Mouse (Mus musculus) cerebellum, adult 11-12 months (tissue): Measurements from ENCODE around the gene Tulp2.
"Not testable (repeated sequence)": the region's sequence is repeated elsewhere in the genome, so short reads cannot be mapped to it uniquely, and the experiment has no call there.

Experiments
- DNase-seq: peaks from one replicate; pipeline ENCODE4 v3.0.0; 2022

Tulp2 gene

DNA sequence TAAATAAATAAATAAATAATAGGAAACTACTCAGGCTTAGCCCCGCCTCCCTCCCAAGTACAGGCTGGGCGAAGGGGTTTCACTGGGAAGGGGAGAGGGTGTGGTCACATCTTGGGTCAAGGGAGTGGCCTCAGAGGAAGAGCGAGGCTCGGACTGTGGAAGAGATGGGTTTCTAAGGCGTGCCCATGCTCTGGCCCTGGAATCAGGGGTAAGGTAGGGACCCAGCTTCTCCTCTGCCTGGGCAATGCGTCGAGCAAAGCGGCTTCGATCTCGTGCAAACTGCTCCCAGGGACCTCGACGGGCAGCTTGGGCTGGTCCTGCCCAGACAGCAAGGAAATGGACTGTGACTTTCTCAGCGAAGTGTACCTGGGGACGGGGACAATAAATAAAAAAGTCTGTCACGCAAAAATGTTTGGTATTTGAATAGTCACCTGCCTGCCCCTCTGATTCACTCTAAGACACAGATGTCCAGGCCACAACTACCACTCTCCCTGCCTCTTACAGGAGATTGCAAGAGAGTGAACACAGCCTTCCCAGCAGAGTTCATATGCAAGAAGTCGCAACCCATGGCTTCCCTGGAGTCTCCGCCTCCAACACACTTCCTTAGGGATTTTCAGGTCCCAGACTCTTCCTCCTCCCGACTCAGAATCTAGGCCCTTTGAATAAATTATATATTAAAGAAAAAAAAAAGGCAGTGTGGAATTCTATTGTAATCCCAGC is 41.4 kb downstream of the Tulp2 start:
- DNase-seq, result peak; percentile 58

DNA sequence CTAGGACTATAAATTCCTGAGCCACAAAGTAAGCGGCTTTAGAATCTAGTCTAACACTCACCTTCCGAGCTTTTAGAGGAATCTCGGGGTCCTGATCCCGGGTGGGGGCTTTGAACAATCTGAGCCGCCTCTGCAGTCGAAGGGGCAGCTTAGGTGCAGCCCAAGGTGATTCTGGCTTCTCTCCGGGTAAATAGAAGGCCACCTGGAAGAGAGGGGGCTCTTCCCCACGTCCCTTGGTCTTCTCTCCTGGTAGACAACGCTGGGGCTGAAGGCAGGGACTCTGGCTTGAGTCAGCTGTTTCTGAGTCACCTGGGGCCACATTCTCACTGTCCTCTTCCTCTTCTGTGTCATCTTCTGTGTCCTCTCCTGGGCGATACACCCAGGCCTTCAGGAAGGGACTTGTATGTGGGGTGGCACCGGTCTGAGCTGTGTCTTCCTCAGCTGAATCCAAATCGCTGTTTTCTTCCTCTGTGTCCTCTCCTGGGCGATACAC is 42.0 kb downstream of the Tulp2 start:
- DNase-seq, result no peak

DNA sequence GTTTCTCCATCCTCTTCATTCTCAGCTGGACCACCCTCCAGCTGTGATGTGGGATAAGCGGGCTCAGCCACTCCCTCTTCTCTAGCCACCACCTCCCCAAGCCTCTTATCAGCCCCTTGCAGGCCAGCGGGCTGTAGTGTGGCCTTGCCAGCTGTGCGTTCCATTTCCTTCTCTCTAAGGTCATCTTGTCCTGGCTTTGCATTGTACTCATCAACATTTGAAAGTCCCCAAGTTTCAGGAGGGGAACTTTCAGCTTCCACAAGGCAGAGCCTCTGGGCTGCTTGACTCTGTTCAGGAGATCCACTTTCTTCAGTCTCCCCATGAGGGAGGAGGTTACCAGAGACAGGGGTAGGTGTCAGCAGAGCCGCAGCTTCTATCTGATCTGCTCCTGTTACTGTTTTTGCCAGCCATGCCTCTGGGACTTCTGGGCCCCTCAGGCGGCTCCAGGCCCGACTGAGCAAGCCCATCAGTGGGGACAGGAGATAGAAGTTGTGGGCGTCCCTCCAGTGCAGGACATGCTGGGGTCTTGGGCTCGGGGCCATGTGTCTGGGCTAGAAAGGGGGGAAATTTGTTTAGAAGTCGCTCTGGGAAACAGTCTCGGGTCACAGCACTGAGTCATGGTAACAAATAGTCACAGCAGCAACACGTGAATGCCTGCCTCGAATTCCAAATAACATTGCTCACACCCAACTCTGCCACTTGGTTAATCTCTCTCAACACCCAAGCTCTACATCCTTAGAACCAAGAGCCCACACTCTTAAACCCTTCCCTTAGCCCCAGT is 43.4 kb downstream of the Tulp2 start:
- DNase-seq, result peak; percentile 65

DNA sequence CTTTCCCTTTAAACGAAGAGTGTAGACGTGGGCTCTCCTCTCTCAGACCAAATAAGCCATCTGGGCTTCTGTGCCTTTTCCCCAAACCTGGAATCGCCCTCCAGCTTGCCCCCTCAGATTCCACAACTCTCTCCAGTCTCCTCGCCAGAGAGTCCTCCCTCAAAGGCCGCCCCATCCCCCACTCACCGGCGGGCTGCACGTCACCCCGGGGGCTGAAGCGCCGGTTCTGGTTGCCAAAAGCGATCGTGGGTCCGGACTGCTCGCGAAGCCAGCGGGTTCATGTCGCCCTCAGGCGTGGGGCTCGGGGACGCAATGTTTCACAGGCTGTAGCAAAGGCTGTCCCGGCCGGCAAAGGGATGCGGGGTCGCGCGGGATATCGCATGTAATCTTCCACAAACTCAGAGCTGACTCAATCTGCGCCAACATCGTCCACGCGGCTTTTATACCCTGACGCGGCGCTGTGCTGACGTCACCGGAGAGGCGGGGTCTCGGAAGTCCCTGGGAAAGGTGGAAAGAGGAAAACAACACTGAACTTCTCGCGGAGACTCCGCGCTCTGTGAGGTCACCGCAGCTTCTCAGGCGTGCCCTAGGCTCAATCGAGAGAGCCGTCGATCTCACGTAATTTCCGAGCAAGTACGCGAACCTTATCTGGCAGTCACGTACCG is 44.3 kb downstream of the Tulp2 start, which contains the start of the genes Ppp1r15a and Plekha4:
Gene Ppp1r15a, minus strand, starts transcription at position 460 of the 665 bp plus-strand sequence.
Gene Plekha4, plus strand, starts transcription at position 522 of the 665 bp plus-strand sequence.
- peak; percentile 94 for DNase-seq

DNA sequence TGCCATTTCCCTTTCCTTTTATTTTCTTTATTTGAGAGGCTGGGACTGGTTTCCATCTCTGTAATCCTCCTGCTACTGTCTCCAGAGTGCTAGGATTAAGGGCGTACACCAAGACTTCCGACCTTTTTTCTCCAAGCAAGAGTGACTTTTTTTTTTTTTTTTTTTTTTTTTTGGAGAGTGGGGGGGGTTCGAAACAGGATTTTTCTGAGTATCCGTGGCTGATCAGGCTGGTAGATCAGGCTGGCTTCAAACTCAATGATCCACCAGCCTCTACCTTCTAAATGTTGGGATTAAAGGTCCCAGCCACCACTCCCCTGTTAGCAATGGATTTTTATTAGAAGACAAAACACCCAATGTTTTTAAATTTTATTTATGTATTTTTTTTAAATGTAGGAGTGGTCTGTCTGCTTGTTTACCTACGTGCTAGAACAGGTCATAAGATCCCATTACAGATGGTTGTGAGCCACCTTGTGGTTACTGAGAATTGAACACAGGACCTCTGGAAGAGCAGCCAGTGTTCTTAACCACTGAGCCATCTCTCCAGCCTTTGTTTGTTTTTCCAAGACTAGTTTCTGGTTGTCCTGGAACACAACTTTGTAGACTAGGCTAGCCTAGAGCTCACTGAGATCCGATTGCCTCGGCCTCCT is 44.9 kb downstream of the Tulp2 start:
- no peak for DNase-seq

DNA sequence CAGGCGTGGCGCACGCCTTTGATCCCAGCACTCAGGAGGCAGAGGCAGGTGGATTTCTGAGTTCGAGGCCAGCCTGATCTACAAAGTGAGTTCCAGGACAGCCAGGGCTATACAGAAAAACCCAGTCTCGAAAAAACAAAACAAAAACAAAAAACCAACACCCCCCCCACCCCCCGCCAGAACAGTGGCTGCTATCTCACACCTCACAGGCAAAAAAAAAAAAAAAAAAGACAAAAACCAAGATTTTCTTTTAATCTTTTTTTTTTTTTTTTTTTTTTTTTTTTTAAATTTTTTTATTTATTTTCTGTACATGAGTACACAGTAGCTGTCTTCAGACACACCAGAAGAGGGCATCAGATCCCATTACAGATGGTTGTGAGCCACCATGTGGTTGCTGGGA is 45.5 kb downstream of the Tulp2 start:
- not testable (repeated sequence) for DNase-seq

DNA sequence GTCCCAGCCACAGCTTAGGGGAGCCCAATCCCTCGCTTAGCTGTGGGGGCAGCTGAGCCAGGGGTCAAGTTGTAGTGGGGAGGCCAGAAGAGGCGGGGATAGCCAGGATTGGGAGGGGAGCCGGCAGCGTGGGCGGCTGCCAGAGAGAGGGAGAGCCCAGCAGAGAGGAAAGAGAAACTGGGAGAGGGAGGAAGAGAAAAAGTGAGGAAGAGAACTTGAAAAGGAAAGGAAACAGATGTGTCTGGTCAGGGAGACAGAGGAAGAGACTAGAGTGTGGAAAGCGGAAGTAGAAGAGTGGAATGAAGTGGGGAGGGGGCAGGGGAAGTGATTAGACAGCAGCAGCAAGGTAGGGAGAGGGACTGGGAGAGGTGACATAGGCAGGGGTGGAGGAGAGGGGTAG is 47.8 kb downstream of the Tulp2 start:
- DNase-seq, result no peak

DNA sequence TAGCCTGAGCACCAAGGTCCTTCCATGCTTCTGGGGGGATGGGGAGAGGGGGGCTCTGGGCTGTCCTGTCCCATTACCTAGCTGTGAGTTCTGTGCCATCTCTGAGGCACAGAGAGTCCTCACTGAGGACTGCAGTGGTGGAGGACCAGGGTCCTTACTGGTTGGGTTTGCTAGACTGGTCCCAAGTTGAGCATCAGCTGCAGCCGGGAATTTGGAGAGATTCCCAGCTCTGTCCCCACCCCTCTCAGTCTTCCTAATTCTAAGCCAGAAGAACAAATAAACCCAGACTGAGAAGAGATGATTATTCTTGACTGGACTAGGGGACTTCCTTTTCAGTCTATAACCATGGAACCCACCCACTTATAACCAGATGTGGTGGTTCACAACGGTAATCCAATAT is 49.0 kb downstream of the Tulp2 start:
- no peak for DNase-seq

DNA sequence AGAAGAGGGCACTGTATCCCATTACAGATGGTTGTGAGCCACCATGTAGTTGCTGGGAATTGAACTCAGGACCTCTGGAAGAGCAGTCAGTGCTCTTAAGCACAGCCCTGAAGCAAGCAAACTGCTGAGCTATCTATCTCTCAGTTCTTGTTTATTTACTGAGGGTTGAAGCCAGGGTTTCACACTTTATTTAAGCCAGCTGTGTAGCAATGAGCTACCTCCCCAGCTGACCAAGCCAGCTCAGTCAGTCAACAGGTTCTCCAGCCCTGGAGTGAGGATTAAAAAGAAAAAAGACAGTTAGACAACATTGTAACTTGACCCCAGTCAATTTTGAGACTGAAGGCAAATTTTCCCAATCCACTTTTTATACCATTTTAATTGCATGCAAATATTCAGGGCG is 54.0 kb downstream of the Tulp2 start:
- no peak for DNase-seq

DNA sequence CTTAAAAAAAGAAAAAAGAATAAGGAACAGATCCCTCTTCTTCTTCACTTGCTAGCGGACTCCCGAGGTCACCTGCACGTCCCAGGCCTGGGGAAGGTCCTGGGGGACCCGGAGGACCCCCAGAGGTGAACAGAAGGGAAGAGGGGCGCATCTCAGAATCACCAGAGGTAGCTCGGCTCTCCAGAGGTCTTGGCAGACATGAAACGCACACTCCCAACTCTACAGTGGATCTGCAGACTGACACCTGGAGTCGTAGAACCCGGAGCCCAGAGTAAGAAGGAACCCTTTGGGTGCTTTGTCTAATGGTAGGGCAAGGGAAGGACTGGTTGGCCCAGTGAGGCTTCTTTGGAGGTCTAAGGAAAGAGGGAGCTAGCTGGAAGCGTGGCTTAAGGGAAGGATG is 55.9 kb downstream of the Tulp2 start:
- DNase-seq, result peak; percentile 57

DNA sequence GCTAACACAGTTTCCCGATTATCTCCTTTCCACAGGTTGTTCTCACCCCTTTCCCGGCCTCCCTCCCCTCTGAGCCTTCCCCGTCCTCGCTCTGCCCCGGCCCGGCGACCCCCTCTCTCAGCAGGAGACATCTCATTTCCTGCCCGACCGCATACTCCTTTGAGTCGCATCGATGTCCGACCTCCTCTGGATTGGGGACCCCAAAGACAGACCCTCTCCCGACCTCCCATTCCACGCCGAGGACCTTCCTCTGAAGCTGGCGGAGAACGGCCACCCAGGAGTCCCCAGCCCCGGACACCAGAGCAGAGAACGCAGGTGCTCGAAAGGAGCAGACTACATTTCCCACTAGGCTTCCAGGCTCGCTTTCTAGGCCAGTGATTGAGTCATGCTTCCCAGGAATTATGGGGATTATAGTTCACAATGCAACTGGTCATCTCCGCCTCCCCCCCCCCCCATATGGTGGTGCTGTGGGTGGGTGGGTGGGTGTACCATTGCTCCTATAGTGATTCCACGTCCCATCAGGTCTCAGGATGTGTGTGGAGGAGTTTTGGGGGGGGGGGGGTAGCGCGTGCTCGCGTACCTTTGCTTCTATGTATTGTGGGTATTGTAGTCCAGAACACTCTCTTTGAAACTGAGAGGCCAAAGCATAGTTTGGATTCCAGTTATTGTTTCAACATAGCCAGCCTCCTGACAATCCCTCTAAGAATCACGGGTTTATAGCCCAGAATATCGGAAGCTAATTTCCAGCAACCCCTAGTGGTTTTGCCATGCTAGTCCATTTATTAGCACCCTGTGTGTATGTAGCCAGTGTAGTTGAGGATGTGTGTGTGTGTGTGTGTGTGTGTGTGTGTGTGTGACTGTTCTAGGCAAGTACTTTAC is 56.7 kb downstream of the Tulp2 start:
- peak; percentile 73 for DNase-seq

DNA sequence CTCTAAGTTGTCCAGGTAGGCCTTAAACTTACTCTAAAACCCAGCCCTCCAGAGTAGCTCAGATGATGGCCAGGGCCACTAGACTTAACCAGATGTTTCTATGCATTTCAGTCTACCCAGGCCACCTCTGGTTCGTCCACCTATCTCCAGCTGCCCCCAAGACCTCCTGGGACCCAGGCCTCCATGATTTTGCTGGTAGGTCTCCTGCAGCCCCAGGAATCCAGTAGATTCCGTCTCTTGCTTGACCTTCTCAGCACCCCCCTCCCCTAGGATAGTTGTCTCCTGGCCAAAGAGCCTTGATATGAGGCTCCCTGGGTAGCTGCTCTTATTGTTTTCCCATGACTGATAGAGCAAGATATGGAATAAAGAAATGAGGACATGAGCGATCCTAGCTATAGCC is 57.4 kb downstream of the Tulp2 start:
- DNase-seq, result peak; percentile 53

DNA sequence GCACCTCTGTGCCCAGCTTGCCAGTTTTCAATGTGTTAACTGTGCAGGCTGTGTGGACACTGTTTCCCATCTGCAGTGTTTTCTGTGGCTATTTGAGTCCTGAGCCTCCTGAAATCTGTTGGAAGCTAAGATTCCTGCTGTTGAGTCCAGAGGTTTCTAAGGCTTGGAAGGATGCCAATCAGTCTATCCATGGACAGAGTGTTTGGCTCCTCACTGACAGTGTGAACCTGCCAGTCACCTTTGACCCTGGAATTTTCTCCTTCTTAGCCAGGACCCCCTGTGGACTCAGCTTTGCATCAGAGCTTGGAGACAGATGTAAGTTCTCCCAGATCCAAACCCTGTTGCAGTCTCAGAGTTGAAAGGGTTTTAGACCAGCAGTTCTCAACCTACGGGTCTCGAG is 58.5 kb downstream of the Tulp2 start:
- no peak for DNase-seq

DNA sequence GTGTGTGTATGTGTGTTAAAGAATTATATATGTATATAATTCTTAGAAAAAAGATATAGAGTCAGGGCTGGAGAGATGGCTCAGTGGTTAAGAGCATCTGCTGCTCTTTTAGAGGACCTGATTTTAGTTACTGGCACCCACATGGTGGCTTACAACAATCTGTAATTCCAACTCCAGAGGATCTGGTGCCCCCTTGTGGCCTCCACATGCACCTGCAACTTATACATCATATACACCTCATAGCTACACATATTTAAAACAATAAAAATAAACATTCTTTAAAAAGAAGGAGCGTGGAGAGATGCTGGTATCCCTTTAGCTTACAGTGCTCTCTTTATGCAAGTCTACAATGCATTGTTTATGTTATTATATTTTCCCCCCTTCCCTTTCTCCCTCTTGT is 62.8 kb downstream of the Tulp2 start:
- no peak for DNase-seq

DNA sequence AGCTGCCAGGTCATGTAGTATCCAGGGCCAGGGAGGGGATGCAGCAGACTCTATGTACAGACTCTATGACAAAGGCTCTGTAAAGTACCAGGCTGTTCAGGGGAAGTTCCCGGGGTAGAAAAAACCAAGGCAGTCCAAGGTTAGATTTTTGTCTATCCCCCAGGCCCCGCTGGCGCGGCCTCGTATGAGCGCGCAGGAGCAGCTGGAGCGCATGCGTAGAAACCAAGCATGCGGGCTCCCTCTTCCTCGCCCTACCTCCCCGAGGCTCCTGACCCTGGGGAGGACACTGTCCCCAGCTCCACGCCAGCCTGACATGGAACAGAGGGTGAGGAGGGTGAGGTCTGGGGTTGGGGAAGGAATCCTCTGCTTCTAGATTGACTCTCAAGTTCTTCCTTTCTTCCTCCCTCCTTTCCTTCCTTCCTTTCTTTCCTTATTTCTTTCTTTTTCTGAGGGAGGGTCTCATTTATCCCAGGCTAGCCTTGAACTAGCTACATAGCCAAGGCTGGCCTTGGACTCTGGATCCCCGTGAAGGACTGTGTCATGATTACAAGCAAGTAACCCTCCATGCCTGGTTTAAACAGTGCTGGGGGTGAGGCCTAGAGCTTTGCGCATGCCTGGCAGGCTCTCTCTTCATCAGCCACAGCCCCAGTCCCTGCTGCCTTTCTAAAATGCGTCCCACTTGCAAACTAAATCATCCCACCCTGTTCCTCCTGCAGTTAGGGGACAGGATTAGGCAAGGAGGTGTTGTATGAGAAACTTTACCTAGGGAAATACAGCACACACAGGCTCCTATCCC is 68.2 kb downstream of the Tulp2 start:
- DNase-seq, result no peak

DNA sequence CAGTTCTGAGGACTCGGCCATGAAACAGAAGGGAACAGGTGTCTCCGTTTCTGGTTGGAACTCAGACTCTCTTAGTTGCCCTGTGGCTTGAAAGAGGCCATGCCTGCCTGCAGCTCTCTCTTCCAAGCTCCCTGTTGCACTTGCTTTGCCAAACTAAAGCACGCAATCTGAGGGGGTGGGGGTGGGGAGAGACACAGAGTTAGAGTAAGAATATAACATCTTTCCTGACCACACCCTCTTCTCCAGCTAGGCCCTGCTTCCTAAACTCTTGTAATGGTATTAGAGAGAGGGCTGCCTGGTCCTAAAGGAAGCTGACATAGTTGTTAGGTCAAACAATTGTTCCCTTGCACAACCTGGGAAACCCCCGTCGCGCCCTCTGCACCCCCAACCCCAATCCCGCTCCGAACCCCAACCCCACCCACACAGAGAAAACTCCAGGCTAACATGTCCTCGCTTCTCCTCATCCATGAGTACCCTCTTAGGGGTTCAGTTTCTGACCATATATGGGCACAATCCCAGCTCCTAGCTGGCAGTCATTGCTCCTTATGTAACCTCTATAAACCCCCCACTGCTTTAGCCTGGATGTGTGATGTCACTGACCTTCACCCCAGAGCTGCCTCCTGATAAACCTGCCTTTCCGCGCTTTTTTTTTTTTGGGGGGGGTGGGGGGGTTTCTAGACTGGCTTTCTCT is 69.3 kb downstream of the Tulp2 start:
- DNase-seq, result no peak

DNA sequence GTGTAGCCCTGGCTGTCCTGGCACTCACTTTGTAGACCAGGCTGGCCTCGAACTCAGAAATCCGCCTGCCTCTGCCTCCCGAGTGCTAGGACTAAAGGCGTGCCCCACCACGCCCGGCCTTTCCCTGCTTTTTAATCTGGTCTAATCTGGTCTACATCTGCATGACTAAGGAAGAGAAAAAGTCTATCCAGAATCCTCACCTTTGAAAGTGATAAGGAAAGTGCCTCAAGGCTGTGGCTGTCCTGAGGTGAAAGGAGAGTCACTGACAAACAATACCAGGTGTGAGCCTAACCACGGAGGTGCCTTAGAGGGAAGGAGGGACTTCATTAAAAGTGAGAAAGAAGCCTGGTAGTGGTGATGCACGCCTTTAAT is 69.8 kb downstream of the Tulp2 start:
- DNase-seq, result no peak

DNA sequence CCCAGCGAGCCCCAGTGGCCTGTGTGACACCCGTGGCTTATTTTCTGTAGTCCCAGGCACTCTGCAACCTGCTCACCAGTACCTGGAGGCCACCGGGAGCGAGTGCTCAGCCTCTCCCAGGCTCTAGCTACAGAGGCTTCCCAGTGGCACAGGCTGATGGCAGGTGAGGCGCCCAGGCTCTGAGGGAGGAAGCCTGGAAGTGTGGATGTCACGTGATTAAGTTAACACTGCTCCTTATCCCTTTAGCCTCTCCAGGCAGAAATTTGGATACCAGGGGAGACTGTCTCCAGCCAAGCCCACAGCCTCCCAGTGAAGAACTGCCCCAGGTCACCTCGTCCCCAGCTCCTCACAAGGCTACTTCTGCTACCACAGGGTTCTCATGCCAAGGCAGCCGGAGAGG is 71.8 kb downstream of the Tulp2 start:
- DNase-seq, result no peak

DNA sequence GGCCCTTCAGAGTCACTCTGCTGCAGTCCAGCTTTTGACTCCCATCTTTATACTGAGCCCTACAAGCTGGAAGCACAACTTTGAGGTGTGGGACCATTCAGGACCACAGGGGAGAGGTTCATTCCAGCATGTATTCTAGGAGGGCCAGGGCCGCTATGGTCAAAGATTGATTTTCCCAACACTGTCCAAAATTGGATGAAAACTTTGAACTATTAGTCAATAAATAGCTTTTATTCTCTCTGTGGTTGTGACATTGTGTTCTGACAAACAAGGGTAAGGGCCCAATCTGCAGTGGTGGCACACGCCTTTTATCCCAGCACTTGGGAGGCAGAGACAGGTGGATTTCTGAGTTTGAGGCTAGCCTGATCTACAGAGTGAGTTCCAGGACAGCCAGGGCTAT is 72.3 kb downstream of the Tulp2 start:
- no peak for DNase-seq

DNA sequence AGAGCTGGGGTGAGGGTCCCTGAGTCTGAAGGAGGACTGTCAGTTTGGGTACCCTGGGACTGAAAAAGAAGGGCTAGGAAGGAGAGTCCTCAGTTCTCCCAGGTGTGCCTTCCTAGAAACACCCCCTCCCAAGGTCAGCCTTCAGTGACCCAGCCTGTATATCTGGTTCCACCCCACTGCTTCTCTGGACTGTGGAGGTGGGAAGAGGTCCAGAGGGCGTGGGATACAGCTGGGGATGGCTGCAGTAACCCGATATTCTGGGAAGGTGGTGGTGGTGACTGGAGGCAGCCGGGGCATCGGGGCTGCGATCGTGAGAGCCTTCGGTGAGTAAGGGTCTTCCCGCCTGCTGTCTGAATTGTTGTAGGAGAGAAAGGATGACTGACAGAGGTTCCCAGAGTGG is 73.1 kb downstream of the Tulp2 start, which contains the start of gene Hsd17b14:
Gene Hsd17b14, plus strand, starts transcription at position 150 of the 400 bp plus-strand sequence.
- no peak for DNase-seq

DNA sequence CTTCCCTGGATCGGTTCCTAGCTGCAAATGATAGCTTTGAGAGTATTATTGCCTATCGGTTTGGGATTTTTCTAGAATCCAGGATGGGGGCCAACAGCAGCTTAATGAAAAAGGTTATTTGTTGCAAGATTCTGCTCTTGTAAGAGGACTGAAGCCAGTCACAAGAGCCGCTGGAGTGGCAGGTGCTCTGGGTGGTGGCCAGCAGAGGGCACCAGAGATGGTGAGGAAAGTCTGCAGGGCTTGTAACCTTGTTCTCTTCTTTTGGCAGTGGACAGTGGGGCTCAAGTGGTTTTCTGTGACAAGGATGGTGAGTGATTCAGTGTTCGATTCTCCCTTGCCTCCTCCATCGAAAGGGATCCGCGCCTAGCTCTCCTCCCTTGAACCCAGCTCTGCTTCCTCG is 74.1 kb downstream of the Tulp2 start:
- DNase-seq, result peak; percentile 78
